Mouse (Mus musculus): ENCODE measurements around the gene Spsb4. TPM values are rescaled to one million over a fixed set of nuclear protein-coding genes. Genes with fewer than 3 reads are reported as not detected.

Gene Spsb4
- total RNA-seq (2021), result 1 to 10 TPM; 6.4 to 7.2 TPM

DNA sequence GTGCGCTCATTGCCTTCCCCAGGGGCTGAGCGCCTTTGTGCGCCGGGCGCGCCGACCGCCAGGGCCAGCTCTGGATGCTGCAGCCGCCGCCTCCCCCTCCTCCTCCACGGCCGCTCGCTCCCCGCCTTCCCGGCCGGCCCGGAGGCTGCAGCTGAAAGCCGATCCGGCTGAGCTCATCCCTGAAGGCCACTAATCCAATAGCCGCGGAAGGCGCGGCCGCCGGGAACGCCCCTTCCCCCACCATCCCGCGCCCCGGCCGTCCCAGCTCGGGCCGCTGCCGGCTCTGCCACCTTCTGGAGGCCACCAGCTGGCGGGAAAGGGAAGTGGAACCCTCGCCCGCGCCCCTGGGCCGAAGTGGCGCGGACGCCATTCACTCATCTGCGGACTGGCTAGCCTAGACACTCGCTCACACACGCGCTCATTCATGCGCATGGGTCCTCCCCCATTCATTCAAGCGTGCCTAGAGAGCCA lies at the start of gene Spsb4:
TSS of gene Spsb4 (minus strand) at position 167 of the 471 bp plus-strand sequence.
- intact Hi-C loops (cut with DNase I), result loop anchor here (2.0 to 5.0 kb wide), 2 partner anchors 49 to 58 kb away; no protein-coding TSS in a partner anchor
- peak; percentile 61 to 66 for DNase-seq (ENCODE audit: low spot score in 2 of 2)

DNA sequence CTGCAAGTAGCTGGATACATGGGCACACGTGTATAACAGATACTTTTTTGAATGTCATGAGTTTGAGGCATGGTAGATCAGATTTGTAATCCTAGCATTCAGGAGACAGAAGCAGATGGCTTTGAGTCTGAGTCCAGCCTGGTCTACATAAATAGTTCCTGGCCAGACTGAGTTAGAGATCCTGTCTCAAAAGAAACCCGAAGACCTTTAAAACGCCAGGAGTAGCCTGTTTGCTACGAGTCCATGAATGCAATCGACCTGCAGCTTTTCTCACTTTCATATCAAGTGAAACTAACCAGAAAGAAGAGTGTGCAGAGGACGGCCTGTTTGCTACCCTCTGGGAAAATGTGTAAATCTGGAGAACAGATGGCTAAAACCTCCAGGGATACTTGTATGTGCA lies 49.1 kb upstream of the Spsb4 start:
- intact Hi-C loops (cut with DNase I), result loop anchor here (1.0 to 5.0 kb wide), 3 partner anchors 50 to 151 kb away; partner anchors contain the start of gene Spsb4
- no peak for DNase-seq (ENCODE audit: low spot score in 2 of 2)

DNA sequence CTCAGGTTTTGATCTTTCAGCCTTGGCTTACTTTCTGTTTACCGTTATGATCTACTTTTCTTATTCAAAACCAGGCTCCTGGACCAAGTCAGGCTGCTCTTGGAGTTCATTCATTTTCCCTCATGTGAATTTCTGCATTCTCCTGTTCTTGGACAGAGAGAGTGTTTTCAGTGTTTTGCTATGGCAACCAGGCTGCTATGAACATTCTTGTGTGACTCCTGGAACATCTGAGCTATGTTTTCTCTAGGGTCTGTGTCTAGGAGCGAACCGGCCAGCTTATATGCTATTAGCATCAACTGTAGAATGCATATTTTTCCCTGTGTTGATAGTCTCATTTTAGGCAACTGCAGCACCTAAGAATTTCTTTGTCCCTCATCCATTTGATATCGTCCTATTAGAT lies 47.2 kb upstream of the Spsb4 start:
- intact Hi-C loops (cut with DNase I), result loop anchor here (5.0 kb wide), 1 partner anchor 49 kb away; the partner anchor contains the start of gene Spsb4
- no peak for DNase-seq (ENCODE audit: low spot score in 2 of 2)

DNA sequence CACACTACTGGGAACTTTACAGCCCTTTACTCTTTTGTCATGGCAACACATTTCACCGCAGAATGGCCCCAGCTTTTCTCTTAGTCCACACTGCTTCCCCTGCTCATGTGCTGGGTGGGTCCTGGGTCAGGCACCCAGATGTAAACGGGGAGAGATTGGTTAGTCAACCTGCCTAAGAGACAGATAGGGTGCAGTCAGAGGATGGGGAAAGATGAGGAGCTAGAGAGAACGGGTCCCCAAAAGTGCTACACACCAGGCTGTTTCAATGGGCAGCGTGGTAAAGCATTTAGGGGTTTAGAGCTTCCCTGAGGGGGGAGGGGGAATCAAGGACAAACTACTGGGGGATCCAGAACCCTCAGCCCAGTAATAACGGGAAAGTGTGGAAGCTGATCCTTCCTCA lies 46.6 kb upstream of the Spsb4 start:
- intact Hi-C loops (cut with DNase I), result loop anchor here (5.0 kb wide), 1 partner anchor 48 kb away; the partner anchor contains the start of gene Spsb4
- DNase-seq (ENCODE audit: low spot score in 2 of 2), result no peak

DNA sequence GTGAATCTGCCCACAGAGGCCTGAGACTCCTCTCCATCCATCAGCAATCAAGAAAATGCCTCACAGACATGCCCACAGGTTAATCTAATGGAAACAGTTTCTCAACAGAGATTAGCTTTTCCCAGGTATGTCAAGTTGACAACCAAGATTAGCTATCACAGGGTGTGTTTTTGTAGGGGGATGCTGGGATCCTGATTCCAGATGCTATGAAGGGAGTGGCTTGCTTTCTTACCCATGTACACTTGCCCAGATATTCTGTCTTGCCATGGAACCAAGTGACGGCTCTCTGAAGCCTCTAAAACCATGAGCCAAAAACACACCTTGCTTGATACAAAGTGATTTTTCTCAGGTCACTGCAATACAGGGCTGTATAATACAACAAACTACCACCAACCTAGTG lies 45.5 kb upstream of the Spsb4 start:
- intact Hi-C loops (cut with DNase I), result no loop called here
- DNase-seq (ENCODE audit: low spot score in 2 of 2), result no peak

DNA sequence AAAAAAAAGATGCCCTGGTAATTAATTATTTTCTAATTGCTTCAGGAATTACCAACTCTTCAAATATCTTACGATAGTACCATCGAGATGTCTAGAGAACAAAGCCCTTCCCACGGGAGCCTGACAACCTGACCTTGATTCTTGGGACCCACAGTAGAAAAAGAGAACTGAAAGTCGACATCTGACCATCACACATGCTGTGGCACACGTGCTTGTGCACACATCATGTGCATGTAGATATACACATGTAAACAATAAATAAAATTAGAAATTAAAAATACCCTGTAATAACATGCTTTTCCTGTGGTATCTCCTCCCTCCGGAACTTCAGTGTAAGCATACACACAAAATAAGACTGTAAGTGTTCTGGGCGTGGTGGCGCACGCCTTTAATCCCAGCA lies 43.1 kb upstream of the Spsb4 start:
- intact Hi-C loops (cut with DNase I), result no loop called here
- no peak for DNase-seq (ENCODE audit: low spot score in 2 of 2)

DNA sequence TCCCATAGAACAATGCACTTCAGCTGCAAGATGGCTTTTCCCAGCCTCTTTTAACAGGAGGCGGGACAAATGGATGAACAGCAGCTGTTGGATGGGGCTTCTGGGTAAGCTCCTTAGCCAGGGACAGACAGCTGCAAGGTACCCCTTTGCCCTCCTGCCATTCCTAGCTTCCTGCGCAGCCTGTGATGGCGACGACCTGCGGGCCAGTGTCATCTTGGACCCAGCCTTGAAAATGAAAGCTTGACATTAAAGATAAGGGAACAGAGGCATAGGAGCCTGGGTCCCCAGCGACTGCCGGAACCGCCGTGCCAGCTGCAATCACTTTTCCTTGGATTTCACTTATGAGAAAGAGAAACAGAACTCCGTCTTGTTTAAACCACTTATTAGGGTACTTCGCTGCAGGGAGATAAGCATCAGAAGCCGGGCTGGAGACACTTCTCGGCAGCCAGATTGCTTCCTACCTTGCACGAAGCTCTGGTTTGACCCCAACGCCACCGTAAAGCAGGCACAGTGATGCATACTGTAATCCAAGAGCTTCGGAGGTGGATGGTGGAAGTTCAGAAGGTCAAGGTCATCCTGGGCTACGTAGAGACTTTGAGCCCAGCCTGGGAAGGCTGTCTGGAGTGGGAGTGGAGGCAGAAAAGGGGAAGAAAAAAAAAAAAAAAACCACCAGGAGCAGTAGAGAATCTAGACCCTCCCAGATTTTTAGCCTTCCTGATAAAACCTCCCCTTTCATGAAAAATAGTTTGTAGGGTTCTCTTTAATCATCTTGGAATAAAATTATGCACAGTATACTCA lies 38.1 kb upstream of the Spsb4 start:
- intact Hi-C loops (cut with DNase I), result no loop called here
- DNase-seq (ENCODE audit: low spot score in 2 of 2), result no peak

DNA sequence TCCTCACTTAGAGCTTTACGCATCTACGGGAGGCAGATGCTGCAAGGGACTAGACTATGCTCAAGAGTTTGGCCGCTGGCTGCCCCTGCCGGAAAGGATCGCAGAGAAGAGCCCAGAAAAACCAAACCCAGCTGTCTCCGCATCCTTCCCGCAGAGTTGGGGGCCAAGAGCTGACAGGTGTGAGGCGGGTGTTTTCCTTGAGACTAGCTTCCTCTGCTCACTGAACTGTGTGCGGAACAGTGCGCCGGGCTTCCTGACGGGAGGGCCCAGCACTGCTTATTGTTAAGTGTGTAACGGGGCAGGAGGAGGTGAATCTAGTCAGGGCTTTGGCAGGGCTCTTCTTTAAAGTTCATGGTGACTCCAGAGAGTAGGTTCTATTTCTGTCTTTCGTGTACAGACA lies 37.3 kb upstream of the Spsb4 start:
- DNase-seq (ENCODE audit: low spot score in 2 of 2), result no peak
- intact Hi-C loops (cut with DNase I), result no loop called here

DNA sequence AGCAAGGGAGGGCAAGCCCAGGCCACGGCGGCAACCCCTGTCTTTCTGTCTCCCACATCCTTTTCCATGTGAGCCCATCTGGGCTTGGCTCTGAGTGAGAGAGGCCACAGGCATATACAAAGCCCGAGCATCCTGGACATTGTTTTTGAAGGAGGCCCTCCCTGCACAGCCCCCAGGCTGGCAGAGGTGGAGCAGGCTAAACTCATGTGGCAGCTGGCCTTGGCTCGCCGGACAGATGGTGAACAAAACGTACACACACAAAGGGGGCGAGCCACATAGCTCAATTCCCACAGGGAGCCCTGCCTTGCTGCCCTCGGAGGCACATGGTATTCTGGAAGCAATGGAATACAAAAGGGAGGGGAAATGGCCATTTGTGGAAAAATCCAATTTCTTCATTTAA lies 32.5 kb upstream of the Spsb4 start:
- no peak for DNase-seq (ENCODE audit: low spot score in 2 of 2)
- intact Hi-C loops (cut with DNase I), result no loop called here

DNA sequence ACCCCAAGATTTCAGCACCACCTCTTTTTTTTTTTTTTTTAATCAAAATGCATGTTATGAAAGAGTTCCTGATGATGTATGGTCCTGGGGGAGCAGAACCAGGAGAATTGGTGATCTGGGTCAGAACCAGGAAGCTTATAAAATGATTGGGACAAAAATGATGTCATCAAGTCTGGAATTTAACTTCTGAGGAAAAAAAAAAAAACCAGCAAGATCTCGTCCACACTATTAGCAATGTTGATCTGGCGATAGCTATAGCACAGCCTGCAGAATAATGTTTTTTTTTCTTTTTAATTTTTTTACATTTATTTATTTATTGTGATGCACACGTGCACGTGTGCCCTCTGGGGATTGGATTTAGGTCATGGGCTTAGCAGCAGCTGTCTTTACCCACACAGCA lies 27.6 kb upstream of the Spsb4 start:
- intact Hi-C loops (cut with DNase I), result no loop called here
- DNase-seq (ENCODE audit: low spot score in 2 of 2), result no peak

DNA sequence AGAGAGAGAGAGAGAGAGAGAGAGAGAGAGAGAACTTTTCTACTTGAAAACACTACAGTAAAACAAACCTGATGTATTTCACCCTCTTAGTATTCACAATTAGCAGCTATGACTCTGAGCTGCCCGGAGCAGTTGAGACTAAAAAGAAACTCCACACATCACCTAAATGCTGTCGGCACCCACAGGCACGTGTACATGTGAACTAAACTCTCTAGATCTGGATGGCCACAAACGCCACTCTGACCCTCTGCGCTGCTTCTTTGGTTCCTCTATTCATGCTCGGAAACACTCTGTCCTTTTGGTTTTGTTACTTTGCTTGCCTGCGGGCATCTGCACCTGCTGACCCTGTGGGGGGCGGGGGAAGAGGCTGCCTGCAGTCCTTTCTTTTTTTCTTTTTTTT lies 23.0 kb upstream of the Spsb4 start:
- DNase-seq (ENCODE audit: low spot score in 2 of 2), result no peak
- intact Hi-C loops (cut with DNase I), result no loop called here

DNA sequence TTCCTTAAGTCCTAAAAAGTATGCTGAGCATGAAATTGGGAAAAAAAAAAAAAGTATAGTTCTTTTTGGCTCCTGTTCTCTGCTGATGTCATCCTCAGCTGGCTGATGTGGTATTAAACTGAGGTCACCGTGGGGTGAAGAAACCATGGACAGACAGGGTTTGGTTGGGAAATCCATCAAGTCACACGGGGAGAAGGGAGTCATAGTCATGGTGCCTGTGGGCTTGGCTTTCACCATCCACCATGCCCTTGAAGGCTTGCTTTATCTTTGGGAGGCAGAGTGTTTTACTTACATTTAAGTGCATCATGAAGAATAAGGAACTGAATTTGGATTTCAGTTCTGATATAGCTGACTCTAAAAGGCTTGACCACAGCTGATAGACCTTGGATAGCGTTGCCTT lies 19.4 kb upstream of the Spsb4 start:
- intact Hi-C loops (cut with DNase I), result no loop called here
- no peak for DNase-seq (ENCODE audit: low spot score in 2 of 2)

DNA sequence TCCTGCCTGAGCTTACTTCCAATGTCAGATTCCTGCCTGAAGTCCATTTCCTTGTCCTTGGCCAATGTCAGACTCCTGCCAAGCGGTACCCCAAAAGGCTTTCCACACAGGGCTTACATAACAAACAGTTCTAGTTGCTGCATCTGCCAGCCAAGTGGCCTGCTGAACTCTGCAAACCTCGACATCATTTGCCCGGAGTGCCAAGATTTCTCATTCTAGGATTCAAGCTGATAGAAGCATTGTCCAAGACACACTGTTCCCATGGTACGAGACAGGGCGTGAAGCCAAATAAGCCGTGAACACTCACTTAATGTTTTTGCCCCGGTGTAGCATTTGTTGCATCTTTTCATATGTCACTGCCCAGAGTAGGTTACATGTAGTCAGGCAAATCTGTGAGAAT lies 18.0 kb upstream of the Spsb4 start:
- intact Hi-C loops (cut with DNase I), result no loop called here

DNA sequence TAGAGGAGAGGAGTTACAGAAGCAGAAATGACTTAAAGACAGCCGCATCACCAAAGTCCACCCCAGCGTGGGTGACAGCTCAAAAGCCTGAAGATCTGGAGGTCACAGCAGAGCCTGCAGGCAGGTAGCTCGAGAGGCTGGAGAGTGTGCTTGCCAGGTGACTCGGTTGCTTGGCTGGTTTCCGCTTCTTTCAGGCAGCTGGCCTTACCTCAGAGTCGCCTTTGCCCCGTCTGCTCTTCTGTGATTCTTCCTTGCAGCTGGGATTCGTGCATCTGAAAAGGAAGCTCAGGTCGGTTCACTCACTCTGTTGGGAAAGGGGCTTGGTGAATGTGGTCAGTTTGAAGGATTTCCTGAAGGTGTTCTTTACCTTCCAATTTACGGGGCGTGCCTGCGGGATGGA lies 8.7 kb upstream of the Spsb4 start:
- intact Hi-C loops (cut with DNase I), result no loop called here
- DNase-seq (ENCODE audit: low spot score in 2 of 2), result no peak

More for the DNA sequence above, 18.0 kb upstream of the Spsb4 start:
- DNase-seq (ENCODE audit: low spot score in 2 of 2), result no peak

DNA sequence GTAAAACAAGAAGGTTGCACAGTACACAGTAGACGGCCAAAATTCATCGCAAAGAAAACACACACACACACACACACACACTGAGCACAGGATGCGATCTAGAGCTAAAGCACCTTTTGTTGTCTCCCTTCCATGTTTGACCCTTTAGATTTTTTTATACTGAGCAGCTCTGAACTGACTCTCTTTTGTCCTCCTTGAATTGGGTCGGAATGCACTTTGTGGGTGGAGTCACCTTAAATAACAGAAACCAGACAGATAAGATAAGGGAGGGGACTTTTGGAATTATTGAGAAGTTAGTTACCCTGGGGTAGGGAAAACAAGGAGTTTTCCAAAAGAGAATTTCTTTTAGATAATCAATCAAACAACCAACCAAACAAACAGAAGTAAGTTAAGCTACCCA lies 7.4 kb upstream of the Spsb4 start:
- no peak for DNase-seq (ENCODE audit: low spot score in 2 of 2)
- intact Hi-C loops (cut with DNase I), result no loop called here

DNA sequence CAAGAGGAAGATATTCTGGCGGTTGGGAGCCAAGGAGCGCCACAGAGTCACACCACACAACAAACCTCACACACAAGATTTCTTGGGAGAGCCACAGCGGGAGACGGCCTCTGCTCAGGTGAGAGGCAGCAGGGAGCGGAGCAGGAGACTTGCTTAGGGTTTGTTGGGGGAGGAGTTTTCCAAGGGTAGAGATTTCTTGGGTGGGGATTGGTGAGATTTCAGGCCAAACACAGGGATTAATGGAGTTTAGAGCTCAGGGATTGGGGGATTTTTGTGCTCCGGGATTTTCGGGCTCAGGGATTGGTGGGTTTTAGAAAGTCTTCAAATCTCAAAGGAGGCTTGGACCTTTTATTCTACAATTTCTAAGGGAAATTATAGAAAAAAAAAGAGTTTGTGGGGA lies 5.8 kb upstream of the Spsb4 start:
- intact Hi-C loops (cut with DNase I), result no loop called here

DNA sequence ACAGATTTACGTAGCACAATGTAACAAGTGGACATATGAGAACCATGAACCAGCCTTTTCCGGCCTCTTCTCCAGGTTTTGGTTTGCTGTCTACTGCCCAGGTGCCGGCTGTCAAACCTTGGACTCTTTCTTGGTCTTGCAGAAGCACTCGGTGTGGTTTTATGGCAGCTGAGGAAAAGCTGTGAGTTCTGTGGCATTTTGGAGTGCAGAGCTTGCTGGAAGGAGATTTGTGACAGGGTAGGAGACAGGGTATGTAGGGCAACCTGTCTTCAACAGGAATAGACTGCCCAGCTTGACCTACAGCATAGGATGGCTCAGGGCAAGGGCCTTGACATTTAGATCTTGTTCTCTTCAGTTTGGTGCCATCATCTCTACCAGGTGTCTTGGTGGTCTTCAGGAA lies 4.3 kb upstream of the Spsb4 start:
- DNase-seq (ENCODE audit: low spot score in 2 of 2), result no peak
- intact Hi-C loops (cut with DNase I), result no loop called here

More for the DNA sequence above, 5.8 kb upstream of the Spsb4 start:
- DNase-seq (ENCODE audit: low spot score in 2 of 2), result no peak

DNA sequence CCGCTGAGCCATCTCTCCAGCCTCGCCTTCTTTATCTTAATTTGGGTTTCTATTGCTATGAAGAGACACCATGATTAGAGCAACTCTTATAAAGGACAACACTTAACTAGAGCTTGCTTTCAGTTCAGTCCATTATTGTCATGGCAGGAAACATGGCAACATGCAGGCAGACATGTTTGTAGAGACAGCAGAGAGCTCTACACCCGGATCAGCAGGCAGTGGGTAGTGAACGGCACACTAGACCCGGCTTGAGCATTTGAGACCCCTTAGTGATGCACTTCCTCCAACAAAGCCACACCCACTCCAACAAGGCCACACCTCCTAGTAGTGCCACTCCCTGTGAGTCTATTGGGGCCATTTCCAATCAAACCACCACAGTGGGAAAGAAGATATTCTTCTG lies 3.7 kb upstream of the Spsb4 start:
- DNase-seq (ENCODE audit: low spot score in 2 of 2), result no peak
- intact Hi-C loops (cut with DNase I), result no loop called here

DNA sequence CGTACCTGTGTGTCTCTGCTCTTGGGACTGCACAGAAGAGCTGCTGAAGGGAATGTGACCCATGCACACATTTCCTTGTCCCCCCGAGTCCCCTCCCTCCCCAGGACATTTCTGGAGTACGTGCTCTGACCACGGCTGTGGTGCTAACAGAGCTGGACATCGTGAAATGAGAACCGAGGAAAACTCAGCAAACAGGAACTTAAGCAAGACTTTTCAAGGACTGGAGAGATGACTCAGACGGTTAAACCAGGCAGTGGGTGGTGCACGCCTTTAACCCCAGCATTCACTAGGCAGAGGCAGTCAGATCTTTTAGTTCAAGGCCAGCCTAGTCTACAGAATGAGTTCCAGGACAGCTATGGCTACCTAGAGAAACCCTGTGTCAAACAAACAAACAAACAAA lies 1.5 kb upstream of the Spsb4 start:
- intact Hi-C loops (cut with DNase I), result no loop called here
- no peak for DNase-seq (ENCODE audit: low spot score in 2 of 2)

DNA sequence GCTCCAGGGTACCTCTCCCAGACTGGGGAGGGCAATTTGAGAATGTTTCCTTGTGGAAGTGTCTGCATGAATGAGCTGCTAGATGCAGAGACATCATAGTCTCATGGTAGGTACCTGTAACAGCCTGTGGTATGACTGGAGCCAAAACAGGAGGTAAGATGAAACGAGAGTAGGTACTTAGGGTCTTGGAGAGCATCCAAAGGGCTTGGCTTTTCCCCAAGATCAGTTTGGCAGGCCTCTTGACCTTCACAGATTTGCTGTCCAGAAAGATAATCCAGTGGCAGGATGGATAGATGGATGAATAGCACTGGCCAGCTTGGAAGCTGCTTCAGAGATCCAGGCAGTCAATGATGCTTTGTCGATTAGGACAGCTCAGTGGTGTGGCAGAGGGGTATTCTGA lies 1.0 kb upstream of the Spsb4 start:
- DNase-seq (ENCODE audit: low spot score in 2 of 2), result no peak
- intact Hi-C loops (cut with DNase I), result loop anchor here (2.0 to 5.0 kb wide), 2 partner anchors 48 to 59 kb away; no protein-coding TSS in a partner anchor

DNA sequence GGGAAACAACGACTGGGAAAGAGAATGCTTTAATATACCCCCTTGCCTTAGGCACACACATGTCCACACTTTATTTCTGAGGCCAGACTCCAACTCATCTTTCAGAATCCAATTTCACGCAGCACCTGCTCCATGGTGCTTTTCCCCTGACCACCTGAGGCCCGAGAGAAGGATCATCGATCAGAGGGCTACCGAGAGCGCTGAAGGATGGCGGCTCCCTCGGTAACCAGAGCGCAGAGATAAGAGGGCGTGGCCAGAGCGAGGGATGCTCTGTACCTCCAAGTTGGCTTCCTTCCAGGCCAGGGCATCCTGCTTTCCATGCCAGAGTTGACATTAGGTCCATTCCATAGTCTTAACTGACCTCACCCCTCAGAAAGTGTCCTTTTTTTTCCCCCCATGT lies 588 bp upstream of the Spsb4 start:
- DNase-seq (ENCODE audit: low spot score in 2 of 2), result no peak
- intact Hi-C loops (cut with DNase I), result loop anchor here (2.0 to 5.0 kb wide), 2 partner anchors 48 to 58 kb away; no protein-coding TSS in a partner anchor
